Mouse (Mus musculus): ENCODE data around the gene Thyn1.

- TF ChIP-seq POLR2A (IDR thresholded peaks at IDR 0.05; ENCODE audit: low read depth, low read length) (peak; percentile 74), CTCF (IDR thresholded peaks at IDR 0.05; ENCODE audit: extremely low read depth, insufficient read depth, insufficient read length, insufficient replicate concordance) (no peak)
These were observed 30.6 kb downstream of the Thyn1 start, which contains the start of the genes Vps26b and Ncapd3 for GRCm38 (mm10) chr9:27029828-27030762.

All from spleen, adult 2 months (tissue).